ENCODE assay signal across 24 mouse cellular contexts in the genomic region with DNA sequence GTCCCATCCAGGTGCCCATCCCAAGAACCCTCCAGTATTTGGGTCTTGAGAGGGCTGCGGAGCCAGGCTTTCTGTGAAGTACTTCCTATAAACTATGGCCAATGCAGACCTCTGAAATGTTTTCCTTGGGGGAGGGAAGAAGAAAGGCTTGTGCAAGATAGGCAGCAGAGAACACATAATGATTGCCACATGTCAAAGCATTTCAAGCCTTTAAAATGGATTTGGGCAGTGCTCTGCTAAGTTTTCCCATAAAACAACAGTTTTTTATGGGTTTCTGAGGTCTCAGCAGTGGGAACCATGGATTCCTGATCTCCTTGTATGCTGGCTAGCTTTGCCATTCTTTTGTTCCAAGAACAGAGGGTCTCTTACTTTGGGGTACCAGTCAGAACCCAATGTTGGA.
A peak's percentile ranks its signal among the peaks of the same experiment; 100 is the strongest.
DNase-seq lines count a peak whose midpoint lies in the region; ATAC-seq and TF ChIP-seq lines count a peak whose summit lies in the region.
"Had no signal": no experiment of that assay in that cellular context is flagged by ENCODE, and none has a peak within 500 bp of the region (broad histone marks: within the 10 kb centered on the region; RNA-seq: fewer than 3 reads in every experiment).

No protein-coding gene starts in this region.

- no peaks in the 10 kb centered on the region for H3K36me3 ChIP-seq in embryonic facial prominence, embryonic 11.5 days (replicated peaks; ENCODE audit: control insufficient read depth, insufficient read depth, low read depth, low read length)
- no peaks in the 10 kb centered on the region for H3K36me3 ChIP-seq in embryonic facial prominence, embryonic 10.5 days (replicated peaks)
- H3K36me3 ChIP-seq in embryonic facial prominence, embryonic 15.5 days = no peaks in the 10 kb centered on the region
- no peaks in the 10 kb centered on the region for H3K36me3 ChIP-seq in limb, embryonic 12.5 days
- H3K36me3 ChIP-seq in limb, embryonic 15.5 days = no peaks in the 10 kb centered on the region
- no peaks in the 10 kb centered on the region for H3K36me3 ChIP-seq in midbrain, postnatal 0 days (ENCODE audit: insufficient read depth, low read length)
- H3K36me3 ChIP-seq: embryonic facial prominence, embryonic 12.5 days; heart, embryonic 10.5 days; heart, embryonic 13.5 days; hindbrain, embryonic 12.5 days; hindbrain, embryonic 15.5 days; intestine, embryonic 15.5 days had no signal

- no peak overlapping the region for H3K9ac ChIP-seq in embryonic facial prominence, embryonic 11.5 days (replicated peaks; ENCODE audit: low read length)
- no peak overlapping the region for H3K9ac ChIP-seq in embryonic facial prominence, embryonic 15.5 days
- no peak overlapping the region for H3K9ac ChIP-seq in limb, embryonic 12.5 days (replicated peaks)
- no peak overlapping the region for H3K9ac ChIP-seq in limb, embryonic 15.5 days
- no peak overlapping the region for H3K9ac ChIP-seq in midbrain, postnatal 0 days (replicated peaks; ENCODE audit: low read length, poor library complexity, severe bottlenecking)
- H3K9ac ChIP-seq: embryonic facial prominence, embryonic 12.5 days; forebrain, postnatal 0 days; heart, embryonic 13.5 days; hindbrain, embryonic 12.5 days; hindbrain, embryonic 15.5 days; intestine, embryonic 15.5 days had no signal

- 71% methylated on average over 1 of the region's 1 CpGs for WGBS in embryonic facial prominence, embryonic 11.5 days
- 61% methylated on average over 1 of the region's 1 CpGs for WGBS in embryonic facial prominence, embryonic 10.5 days
- WGBS in embryonic facial prominence, embryonic 15.5 days = 48% methylated on average over 1 of the region's 1 CpGs
- 33% methylated on average over 1 of the region's 1 CpGs for WGBS in limb, embryonic 12.5 days
- 35% methylated on average over 1 of the region's 1 CpGs for WGBS in limb, embryonic 15.5 days
- WGBS in midbrain, postnatal 0 days = 90% methylated on average over 1 of the region's 1 CpGs

- peak; percentile 46 for DNase-seq in embryonic facial prominence, embryonic 11.5 days (ENCODE audit: low spot score)
- DNase-seq in embryonic facial prominence, embryonic 10.5 days (ENCODE audit: low spot score) = no peak
- DNase-seq in embryo, embryonic 10 days (ENCODE audit: low spot score) = no peak
- DNase-seq in midbrain, postnatal 0 days (ENCODE audit: low spot score) = no peak
- no peak for DNase-seq in spleen, postnatal 36 days (ENCODE audit: low spot score in 2 of 2)
- DNase-seq: adrenal gland, adult 2 months; adrenal gland, postnatal 14 days; embryo, embryonic 11 days; forebrain, postnatal 0 days; gastrocnemius, postnatal 10 days; gastrocnemius, postnatal 36 days; heart, adult 2 months; heart, postnatal 14 days had no signal

- no peak overlapping the region for H3K27ac ChIP-seq in embryonic facial prominence, embryonic 11.5 days (replicated peaks; ENCODE audit: low read depth, low read length)
- no peak overlapping the region; the same call in 1 of the 2 replicates for H3K27ac ChIP-seq in embryonic facial prominence, embryonic 10.5 days (replicated peaks)
- peak overlapping the region; percentile 70 for H3K27ac ChIP-seq in embryonic facial prominence, embryonic 15.5 days (replicated peaks)
- H3K27ac ChIP-seq in limb, embryonic 12.5 days = peak overlapping the region; percentile 42; the same call in 1 of the 2 replicates
- H3K27ac ChIP-seq in limb, embryonic 15.5 days = peak overlapping the region; percentile 61; the same call in 1 of the 2 replicates
- no peak overlapping the region for H3K27ac ChIP-seq in midbrain, postnatal 0 days (ENCODE audit: low read depth, low read length)
- H3K27ac ChIP-seq: embryonic facial prominence, embryonic 12.5 days; heart, adult 2 months; heart, embryonic 10.5 days; heart, embryonic 13.5 days; hindbrain, embryonic 12.5 days; hindbrain, embryonic 15.5 days; intestine, embryonic 15.5 days had no signal

- TF ChIP-seq CTCF in midbrain, postnatal 0 days (IDR thresholded peaks at IDR 0.05) = no peak

- no peaks in the 10 kb centered on the region for H3K9me3 ChIP-seq in embryonic facial prominence, embryonic 11.5 days (replicated peaks; ENCODE audit: control insufficient read depth, low read length)
- no peaks in the 10 kb centered on the region for H3K9me3 ChIP-seq in embryonic facial prominence, embryonic 10.5 days
- no peaks in the 10 kb centered on the region for H3K9me3 ChIP-seq in embryonic facial prominence, embryonic 15.5 days (replicated peaks)
- no peaks in the 10 kb centered on the region for H3K9me3 ChIP-seq in limb, embryonic 12.5 days
- no peaks in the 10 kb centered on the region for H3K9me3 ChIP-seq in limb, embryonic 15.5 days
- H3K9me3 ChIP-seq in midbrain, postnatal 0 days (ENCODE audit: low read length) = no peaks in the 10 kb centered on the region
- H3K9me3 ChIP-seq: embryonic facial prominence, embryonic 12.5 days; heart, embryonic 10.5 days; heart, embryonic 13.5 days; hindbrain, embryonic 12.5 days; hindbrain, embryonic 15.5 days; intestine, embryonic 15.5 days had no signal

- no peak overlapping the region for H3K4me2 ChIP-seq in embryonic facial prominence, embryonic 11.5 days (ENCODE audit: low read depth, low read length)
- H3K4me2 ChIP-seq in embryonic facial prominence, embryonic 15.5 days (replicated peaks) = no peak overlapping the region
- H3K4me2 ChIP-seq in limb, embryonic 12.5 days = no peak overlapping the region
- no peak overlapping the region for H3K4me2 ChIP-seq in limb, embryonic 15.5 days
- no peak overlapping the region for H3K4me2 ChIP-seq in midbrain, postnatal 0 days (ENCODE audit: low read depth, low read length, poor library complexity, severe bottlenecking)
- H3K4me2 ChIP-seq: embryonic facial prominence, embryonic 12.5 days; heart, embryonic 13.5 days; hindbrain, embryonic 12.5 days; hindbrain, embryonic 15.5 days; intestine, embryonic 15.5 days had no signal

- no peaks in the 10 kb centered on the region for H3K27me3 ChIP-seq in embryonic facial prominence, embryonic 11.5 days (ENCODE audit: control insufficient read depth, insufficient read depth, low read length)
- H3K27me3 ChIP-seq in embryonic facial prominence, embryonic 10.5 days (replicated peaks; ENCODE audit: low read depth, poor library complexity, severe bottlenecking) = no peaks in the 10 kb centered on the region
- H3K27me3 ChIP-seq in embryonic facial prominence, embryonic 15.5 days = no peaks in the 10 kb centered on the region
- no peaks in the 10 kb centered on the region for H3K27me3 ChIP-seq in limb, embryonic 12.5 days
- H3K27me3 ChIP-seq in limb, embryonic 15.5 days = no peaks in the 10 kb centered on the region
- H3K27me3 ChIP-seq in midbrain, postnatal 0 days (ENCODE audit: insufficient read depth, low read length) = no peaks in the 10 kb centered on the region
- H3K27me3 ChIP-seq: embryonic facial prominence, embryonic 12.5 days; heart, embryonic 13.5 days; hindbrain, embryonic 12.5 days; hindbrain, embryonic 15.5 days; intestine, embryonic 15.5 days; Patski had no signal

- no peak overlapping the region for H3K4me3 ChIP-seq in embryonic facial prominence, embryonic 11.5 days (ENCODE audit: low read depth, low read length)
- no peak overlapping the region for H3K4me3 ChIP-seq in embryonic facial prominence, embryonic 10.5 days
- no peak overlapping the region for H3K4me3 ChIP-seq in embryonic facial prominence, embryonic 15.5 days (replicated peaks)
- H3K4me3 ChIP-seq in limb, embryonic 12.5 days (replicated peaks) = no peak overlapping the region
- no peak overlapping the region for H3K4me3 ChIP-seq in limb, embryonic 15.5 days
- H3K4me3 ChIP-seq in midbrain, postnatal 0 days (ENCODE audit: low read depth, low read length) = no peak overlapping the region
- H3K4me3 ChIP-seq: embryonic facial prominence, embryonic 12.5 days; heart, adult 2 months; heart, embryonic 10.5 days; heart, embryonic 13.5 days; hindbrain, embryonic 12.5 days; hindbrain, embryonic 15.5 days; intestine, embryonic 15.5 days had no signal

- no peak for ATAC-seq in embryonic facial prominence, embryonic 11.5 days (replicated peaks; ENCODE audit: insufficient number of reproducible peaks, low FRiP score, low TSS enrichment, low read depth)
- ATAC-seq in embryonic facial prominence, embryonic 15.5 days (ENCODE audit: insufficient number of reproducible peaks, low FRiP score, low TSS enrichment, low read depth) = no peak
- no peak for ATAC-seq in limb, embryonic 12.5 days (ENCODE audit: insufficient number of reproducible peaks, insufficient read depth, low FRiP score, low TSS enrichment, low read depth)
- ATAC-seq in limb, embryonic 15.5 days (ENCODE audit: insufficient number of reproducible peaks, low FRiP score, low TSS enrichment, low read depth) = no peak
- no peak for ATAC-seq in midbrain, postnatal 0 days (ENCODE audit: low FRiP score)
- ATAC-seq: forebrain, embryonic 14.5 days; forebrain, postnatal 0 days; intestine, embryonic 15.5 days; Patski had no signal

- no peaks in the 10 kb centered on the region for H3K4me1 ChIP-seq in embryonic facial prominence, embryonic 11.5 days (ENCODE audit: control insufficient read depth, insufficient read depth, low read length)
- H3K4me1 ChIP-seq in embryonic facial prominence, embryonic 10.5 days = peaks cover 17% of the 10 kb centered on the region
- H3K4me1 ChIP-seq in embryonic facial prominence, embryonic 15.5 days = peaks cover 18% of the 10 kb centered on the region
- peaks cover 25% of the 10 kb centered on the region for H3K4me1 ChIP-seq in limb, embryonic 12.5 days (replicated peaks)
- peaks cover 5% of the 10 kb centered on the region; the same call in 1 of the 2 replicates for H3K4me1 ChIP-seq in limb, embryonic 15.5 days
- no peaks in the 10 kb centered on the region for H3K4me1 ChIP-seq in midbrain, postnatal 0 days (ENCODE audit: insufficient read depth, low read length)
- H3K4me1 ChIP-seq: embryonic facial prominence, embryonic 12.5 days; heart, embryonic 10.5 days; heart, embryonic 13.5 days; hindbrain, embryonic 12.5 days; hindbrain, embryonic 15.5 days; intestine, embryonic 15.5 days had no signal

Comparison
In these comparisons a context has a peak if more than half of its experiments do, and no peak if none do; other contexts are left out.
1. H3K27ac ChIP-seq: peak in embryonic facial prominence, embryonic 15.5 days (single experiment), limb, embryonic 12.5 days (single experiment) and limb, embryonic 15.5 days (single experiment); none in embryonic facial prominence, embryonic 11.5 days (single experiment), embryonic facial prominence, embryonic 10.5 days (single experiment) and midbrain, postnatal 0 days (single experiment).